ENCODE assay signal across 8 mouse cellular contexts in the genomic region with DNA sequence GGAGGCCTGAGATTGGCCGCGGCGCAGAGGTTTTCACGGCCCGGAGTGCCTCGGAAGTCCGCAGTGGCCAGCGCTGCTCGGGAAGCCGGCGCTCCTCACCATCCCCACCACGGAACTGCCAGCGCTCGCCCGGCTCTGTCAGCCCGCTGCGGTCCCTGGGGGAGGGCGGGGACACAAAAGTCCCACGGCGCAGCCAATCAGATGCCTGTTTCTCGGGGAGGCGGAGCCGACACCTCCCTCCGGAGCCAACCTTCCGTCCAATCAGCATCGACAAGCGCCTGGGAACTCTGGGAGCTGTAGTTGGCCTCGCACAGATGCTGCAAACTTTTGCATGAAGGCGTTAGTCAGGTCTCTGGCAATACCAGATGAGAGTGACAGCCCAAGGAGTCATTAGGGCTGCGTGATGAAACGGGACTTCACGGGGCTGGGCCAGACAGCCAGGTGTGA. TPM values are rescaled to one million over a fixed set of nuclear protein-coding genes. Genes with fewer than 3 reads are reported as not detected.
A peak's percentile ranks its signal among the peaks of the same experiment; 100 is the strongest.
DNase-seq lines count a peak whose midpoint lies in the region; ATAC-seq lines count a peak whose summit lies in the region.

A gene (minus strand): TSS at position 150 of the 447 bp plus-strand sequence.

- intact Hi-C loops in gastrocnemius, postnatal 14 days (cut with DNase I; ENCODE audit: low total_unique reads), result loop anchor here (5.0 to 10.0 kb wide), 2 partner anchors 43 to 216 kb away; no protein-coding TSS in a partner anchor
- intact Hi-C loops in left cerebral cortex, postnatal 10 days (cut with DNase I), result loop anchor here (5.0 to 10.0 kb wide), 2 partner anchors 88 to 156 kb away; a partner anchor contains a TSS

- DNase-seq in adrenal gland, adult (ENCODE audit: inconsistent age in 2 of 2, low spot score in 1 of 2), result peak; percentile 98 to 99
- peak; percentile 99 for DNase-seq in embryo, embryonic 10.5 days (ENCODE audit: low spot score)
- peak; percentile 98 for DNase-seq in gastrocnemius, postnatal 14 days
- DNase-seq in left cerebral cortex, postnatal 10 days (ENCODE audit: extremely low spot score in 1 of 2, low spot score in 2 of 2), result peak; percentile 95 to 98
- DNase-seq in right cerebral cortex, postnatal 25 days, result peak; percentile 98
- peak; percentile 96 to 97 for DNase-seq in urinary bladder, postnatal 4 days (ENCODE audit: low spot score in 2 of 2)

- peak; percentile 92 for ATAC-seq in inflammation-experienced regulatory T-cells, adult 6 months
- ATAC-seq in megakaryocyte-erythroid progenitor cell, adult 5-6 weeks (replicated peaks; ENCODE audit: low FRiP score, low TSS enrichment, poor library complexity, severe bottlenecking), result peak; percentile 87

RNA-seq across cellular contexts. Expression of the gene that starts here (rescaled TPM):
- total RNA-seq in gastrocnemius, postnatal 14 days (2021), result 1 to 10 TPM; 2.2 to 2.4 TPM
- polyA plus RNA-seq in inflammation-experienced regulatory T-cells, adult 6 months (2017; shearing (Covaris generic)), result 1 to 10 TPM in 2 of 3 experiments, under 1 TPM in 1; 0.56 to 4.6 (median 1.9) TPM
- total RNA-seq in left cerebral cortex, postnatal 10 days (2021), result 10 to 100 TPM; 10.3 to 13.0 TPM
- 7.3 and 9.3 TPM in 2 replicates for total RNA-seq in megakaryocyte-erythroid progenitor cell, adult 5-6 weeks (2014; fragmentation: Nextera tagmentation)
- 2.6 and 3.8 TPM in 2 replicates for total RNA-seq in megakaryocyte-erythroid progenitor cell, adult 5-6 weeks (2017)

Comparison
In these comparisons a context has a peak if more than half of its experiments do, and no peak if none do; other contexts are left out.
1. Peak in every context shown above with its lines: DNase-seq and ATAC-seq.